Mouse (Mus musculus) ES-CJ7 (cell line): ENCODE results near the gene Pde8b.
A peak's percentile ranks its signal among the peaks of the same experiment; 100 is the strongest.

ENCODE experiments used
- DNase-seq: peaks from one replicate; pipeline ENCODE4 v3.0.0; 2011; ENCODE audit warnings: low read depth, low spot score

Gene Pde8b

DNA sequence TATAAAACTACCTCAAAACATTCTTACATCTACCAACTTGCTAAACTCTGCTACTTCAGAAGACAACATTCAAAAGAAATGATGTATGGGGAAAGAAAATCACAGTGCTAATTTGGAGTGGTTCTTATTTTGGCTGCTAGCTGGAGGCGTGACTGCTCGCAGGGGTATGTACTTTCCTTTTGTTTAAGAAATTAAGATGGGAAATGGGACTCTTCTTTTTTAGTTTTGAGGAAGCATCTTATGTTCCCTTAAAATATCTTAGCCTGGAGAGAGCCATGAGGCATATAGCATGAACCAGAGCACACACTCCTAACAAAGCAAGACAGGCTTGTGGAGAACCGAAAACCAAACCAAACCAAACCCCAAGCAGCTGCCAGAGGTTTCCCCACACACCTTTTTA, 167.5 kb downstream of the Pde8b start:
- no peak for DNase-seq

DNA sequence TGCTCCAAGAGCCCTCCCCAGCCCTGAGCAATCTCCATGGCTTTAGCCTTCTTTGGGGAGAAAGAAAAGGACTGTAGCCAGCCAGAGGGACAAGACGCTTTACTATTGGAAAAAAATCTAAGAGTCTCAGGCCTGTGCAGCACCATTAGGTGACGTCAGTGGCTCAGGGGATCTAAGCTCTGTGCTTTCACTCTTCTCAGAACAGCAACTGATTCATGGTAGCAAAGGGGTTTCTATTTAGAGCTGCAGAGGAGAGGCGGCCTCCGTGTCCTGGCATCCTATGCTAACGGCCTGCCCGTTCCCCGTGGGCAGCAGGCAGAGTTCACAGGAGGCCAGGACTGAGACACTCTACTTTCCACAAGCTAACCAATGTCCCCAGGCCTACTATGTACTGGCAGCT, 169.1 kb downstream of the Pde8b start:
- DNase-seq: no peak

DNA sequence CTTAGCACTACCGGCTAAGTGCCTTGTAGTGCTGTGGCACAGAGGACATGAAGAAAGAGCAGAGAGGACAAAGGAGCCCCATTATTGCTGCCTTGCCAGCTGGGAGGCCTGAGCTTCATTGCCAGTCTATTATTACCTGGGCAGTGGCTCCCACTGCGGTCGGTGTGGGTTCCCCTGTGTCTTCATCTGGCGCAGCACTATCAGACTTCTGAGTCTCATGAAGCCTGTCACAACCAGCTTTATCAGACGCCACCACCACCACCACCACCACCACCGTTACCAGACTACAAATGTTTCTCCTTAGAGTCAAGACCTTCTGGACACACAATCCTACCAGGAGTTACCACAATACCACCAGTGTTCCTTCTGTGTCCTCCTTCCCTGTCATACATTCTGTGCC, 171.6 kb downstream of the Pde8b start:
- DNase-seq: no peak

DNA sequence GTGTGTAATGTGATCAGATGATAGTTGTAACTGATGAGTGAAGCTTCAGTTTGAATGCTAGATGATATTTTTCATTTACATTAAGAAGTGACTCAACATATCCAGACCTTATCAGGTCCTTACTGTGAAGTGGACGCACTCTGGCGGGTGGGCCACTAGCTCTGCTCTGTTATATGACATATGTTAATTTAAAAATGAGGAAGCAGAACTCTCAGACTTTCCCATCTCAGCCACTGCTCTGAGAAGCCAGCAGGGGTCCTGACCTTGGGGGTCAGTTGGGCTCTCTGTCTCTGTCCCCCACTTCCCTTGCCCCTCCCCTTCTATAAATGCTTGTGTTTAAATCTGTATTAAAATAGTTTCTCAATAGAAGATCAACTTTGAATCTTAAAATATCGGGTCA, 172.4 kb downstream of the Pde8b start:
- DNase-seq: no peak

DNA sequence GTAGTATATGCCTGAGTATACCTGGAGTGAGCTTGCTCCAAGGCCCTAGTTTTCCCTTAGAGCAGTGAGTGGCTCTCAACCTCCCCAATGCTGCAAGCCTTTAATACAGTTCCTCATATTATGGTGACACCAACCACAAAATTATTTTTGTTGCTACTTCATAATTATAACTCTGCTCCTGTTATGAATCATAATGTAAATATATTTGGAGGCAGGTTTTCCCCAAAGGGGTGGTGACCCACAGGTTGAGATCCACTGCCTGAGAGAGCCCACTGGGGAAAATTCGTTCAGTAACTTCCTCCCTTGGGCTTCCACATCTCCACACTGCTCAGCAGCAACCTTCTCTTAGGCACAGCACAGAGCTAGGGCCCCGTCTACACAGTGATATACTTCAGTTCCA, 174.0 kb downstream of the Pde8b start:
- DNase-seq: no peak

DNA sequence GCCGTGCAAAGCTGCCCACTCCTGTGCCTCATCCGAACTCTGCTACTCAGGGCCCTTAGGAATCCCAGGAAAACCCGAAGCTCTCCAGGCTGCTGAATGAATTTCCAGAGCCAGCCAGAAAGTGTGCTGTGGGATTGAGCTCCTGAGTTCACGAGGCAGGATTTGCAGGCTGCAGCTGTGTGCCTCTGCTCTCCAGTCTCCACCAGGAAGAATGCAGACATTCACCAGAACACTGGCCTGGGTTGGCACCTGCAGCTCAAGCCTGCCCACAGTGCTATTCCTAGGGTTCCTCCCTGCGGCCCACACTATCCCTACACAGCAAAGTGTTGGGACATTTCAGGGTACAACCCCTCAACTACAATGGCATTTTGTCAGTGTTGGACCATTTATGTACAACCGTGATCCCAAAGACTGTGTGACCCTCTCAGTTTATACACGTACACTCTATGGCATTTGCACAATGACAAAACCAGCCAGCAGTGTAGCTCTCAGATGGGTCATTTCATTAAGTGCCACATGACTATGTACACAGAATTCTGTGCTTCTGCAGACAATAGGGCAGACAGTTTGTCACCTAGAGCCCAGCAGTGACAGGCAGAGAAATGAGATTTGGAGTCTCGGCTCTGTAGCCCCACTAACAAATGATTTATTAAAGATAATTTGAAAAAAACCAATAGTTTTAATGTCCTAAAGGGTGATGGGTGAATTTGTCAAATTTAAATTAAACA, 176.5 kb downstream of the Pde8b start:
- DNase-seq: no peak

DNA sequence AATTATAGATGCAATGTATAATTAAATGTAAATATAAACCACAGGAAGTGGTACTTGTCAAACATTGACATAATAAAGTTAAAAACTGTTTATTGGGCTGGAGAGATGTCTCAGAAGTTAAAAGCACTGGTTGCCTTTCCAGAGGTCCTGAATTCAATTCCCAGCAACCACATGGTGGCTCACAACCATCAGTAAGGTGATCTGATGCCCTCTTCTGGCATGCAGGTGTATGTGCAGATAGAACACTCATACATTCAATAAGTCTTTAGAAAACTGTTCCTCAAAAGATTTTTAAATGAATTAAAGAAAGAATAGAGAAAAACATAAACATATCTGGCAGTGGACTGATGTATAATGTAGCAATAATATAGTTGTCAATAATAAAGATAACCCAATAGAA, 179.9 kb downstream of the Pde8b start:
- peak; percentile 39 for DNase-seq

DNA sequence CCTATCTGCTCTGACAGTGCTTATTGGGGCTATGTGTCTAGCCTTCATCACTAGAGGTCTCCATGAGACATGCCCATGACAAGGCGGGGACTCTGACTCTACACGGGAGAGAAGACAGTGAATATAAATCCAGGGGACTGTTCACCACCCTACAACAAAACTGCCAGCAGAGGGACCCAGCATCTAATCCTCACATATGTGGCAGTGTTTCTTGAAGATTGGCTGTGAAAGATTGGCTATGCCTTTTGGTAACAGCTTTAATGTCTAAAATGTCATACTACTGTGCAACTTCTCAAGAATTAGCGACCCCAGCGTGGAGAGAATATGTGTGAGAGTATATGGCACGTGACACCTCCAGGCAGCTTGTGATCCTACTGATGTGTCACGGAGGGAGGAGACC, 182.3 kb downstream of the Pde8b start:
- DNase-seq: peak; percentile 49

DNA sequence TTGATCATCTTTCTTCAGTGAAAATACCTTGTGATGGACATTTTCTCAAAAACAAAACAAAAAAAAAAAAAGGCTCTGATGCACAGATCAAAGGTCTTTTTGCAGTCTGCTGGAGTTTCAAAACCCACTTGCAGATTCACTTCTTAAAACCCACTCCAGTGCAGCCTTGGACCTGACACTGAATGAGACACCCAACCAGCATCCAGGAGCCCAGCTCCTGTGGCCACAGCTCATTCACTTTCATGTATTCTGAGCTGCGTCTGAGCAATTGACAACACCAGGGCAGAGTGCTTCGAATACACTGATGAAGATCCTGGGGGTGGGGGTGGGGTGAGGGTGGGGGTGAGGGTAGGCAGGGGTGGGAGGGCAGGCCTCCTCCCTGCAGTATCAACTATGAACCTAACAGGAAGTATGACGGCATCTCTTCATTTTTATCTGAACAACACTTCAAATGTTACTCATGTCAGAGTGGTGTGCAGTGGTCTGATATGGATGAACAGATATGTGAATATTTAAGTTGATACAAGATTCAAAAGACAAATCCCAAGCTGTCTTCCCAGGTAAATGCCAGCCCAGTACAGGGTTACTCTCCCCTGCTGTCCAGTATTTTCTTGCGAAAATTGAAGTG, 186.6 kb downstream of the Pde8b start:
- no peak for DNase-seq

DNA sequence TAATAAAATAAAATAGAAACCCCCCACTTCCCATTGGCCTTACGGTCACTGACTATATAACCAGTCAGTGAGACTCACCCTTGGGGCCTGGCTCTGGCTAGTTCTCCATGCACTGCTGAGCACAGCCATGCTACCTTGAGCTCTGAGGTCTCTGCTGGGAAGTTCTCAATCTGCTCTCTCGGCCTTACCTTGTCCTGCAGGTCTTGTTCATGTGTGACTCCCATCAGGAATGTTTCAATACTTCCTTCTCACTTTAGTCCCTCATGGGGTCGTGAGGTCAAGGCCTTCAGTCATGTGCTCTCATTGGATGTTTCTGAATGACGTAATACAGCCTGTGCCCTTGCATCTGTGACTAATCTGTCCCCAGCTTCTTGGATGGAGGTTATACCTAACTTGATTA, 191.3 kb downstream of the Pde8b start:
- no peak for DNase-seq

DNA sequence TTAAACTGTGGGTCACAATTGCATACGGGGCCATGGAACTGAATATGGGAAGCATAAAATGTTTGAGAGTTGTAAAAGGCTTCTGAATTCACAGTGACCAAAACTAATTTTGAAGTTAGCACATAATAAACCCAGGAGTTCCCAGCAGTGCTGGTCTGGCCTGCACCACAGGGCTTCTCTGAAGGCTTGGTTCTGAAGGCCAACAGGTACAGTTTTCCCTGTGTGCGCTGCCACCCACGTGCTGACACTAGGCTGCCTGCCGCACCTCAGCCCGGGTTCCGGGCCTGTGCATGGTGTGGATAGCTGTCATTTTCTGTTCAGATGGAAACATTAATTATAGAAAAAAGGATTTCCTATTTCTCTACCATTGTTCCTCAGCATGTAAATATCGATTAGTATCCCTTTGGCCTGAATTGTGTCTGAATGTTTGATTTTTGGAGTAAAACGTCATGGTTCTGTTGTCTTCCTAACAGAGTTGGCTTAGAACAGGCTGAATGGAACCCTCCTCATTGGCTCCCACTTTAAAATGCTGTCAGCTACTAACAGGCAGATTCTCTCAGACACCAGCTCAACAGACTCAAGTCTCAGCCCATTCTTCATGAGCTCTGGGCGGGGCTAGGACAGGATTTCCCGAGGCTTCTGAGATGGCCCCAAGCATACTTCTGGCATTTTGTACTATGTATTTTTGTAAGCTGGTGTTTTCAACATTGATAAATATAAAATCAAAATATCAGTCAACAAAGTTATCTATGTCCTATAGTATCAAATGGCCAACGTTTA, 193.4 kb downstream of the Pde8b start:
- no peak for DNase-seq

DNA sequence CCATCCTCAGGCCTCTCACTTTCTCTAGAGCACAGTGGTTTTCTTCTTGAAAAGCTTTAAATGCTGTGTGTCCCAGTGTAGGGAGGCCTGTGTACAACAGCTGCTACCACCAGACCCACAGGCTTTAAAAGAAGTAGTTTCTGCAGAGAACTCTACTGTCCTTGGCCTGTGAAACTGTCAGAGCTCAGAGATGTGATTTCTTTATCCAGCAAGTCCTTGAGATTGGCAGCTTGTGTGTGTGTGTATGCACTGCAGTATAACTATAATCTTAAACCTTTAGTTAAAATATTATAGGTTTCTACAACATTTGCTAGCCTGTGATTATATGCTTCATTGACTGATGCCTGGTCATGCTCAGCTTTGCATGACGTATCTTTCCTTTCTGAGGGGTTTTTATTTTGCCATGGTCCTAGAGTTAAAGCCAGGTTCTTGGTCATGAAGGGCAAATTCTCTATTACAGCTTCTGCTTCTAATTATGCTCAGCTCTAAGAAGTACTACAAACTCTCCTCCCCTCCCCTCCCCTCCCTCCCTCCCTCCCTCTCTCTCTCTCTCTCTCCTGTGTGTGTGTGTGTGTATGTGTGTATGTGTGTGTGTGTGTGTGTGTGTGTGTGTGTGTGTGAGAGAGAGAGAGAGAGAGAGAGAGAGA, 194.3 kb downstream of the Pde8b start:
- DNase-seq: no peak

DNA sequence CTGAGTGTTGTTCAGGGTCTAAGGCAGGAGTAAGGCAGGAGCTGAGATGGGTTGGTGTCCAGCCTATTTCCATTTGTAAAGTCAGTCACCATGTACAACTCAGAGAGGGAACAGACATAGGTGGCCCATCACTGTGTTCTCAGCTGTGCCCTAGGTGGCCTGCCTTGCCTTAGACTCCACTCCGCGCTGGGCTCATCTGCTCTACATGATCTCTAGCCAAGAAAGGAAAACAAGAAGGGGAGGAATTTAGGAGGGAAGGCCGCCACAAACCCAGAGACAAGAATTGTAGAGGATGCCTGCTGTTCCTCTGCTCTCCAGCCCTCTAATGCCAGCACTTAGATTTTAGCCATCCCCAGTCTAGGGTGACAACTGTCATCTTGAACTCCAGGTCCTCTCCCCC, 197.7 kb downstream of the Pde8b start:
- no peak for DNase-seq

DNA sequence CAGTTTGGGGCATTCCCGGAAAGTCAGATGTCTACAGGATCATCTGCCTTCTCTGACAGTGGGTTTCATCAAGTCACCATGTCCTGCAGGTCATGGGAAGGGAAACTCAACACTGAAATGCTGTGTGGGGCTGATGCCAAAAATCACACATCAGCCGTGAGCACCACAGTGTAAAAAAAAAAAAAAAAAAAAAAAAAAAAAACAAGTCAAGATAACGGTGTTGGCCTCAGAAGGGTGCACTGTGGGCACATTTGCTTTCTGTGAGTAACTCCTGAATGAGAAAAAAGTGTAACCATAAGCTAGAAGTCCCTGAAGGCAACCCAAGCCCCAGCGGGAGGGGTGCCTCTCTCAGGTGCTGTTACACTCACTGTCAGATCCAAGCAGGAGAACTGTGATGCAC, 199.7 kb downstream of the Pde8b start:
- DNase-seq: no peak

DNA sequence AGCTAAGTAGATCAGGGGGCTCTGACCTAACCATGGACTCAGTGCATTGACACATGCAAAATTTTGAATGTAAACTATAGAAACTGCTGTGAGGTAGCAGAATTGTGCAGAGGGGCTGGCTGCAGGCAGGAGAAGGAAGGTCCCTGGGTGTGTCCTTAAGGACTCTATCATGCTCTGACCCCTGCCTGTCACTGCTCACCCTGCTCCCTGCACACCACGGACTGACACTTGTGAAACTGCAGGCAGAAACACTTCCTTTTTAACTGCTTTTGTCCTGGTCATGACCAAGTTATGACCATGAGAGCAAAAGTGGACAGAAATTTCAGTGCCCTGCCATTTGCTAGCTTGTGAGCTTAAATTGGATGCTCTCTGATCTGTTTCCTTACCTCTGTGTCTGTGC, 206.0 kb downstream of the Pde8b start:
- no peak for DNase-seq

DNA sequence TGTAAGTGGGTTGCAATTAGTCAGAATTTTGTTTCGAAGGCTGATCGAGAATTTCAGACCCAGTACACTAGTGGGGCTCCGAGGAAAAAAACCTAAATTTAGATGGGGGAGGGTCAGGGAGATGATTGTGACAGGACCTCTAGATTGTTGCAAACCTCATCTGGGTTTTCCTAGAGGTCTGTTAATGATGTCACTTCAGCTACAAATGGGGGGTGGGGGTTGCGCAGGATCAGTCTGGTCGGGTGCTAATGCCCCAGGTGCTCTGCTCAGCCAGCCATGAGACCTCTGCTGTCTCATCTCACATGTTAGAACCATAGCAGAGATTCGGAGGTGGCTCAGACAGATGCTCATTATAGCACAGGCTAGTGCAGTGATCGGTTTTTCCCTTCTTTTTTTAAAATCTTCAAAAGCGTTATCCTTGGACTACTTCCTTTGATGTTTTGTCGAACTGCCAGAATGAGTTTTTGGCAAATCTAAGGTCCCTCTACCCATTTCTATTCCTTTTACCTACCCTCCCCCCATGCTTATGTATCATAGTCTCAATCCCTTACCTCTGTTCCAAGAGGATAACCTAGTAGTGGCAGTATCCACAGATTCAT, 209.9 kb downstream of the Pde8b start:
- DNase-seq: no peak

DNA sequence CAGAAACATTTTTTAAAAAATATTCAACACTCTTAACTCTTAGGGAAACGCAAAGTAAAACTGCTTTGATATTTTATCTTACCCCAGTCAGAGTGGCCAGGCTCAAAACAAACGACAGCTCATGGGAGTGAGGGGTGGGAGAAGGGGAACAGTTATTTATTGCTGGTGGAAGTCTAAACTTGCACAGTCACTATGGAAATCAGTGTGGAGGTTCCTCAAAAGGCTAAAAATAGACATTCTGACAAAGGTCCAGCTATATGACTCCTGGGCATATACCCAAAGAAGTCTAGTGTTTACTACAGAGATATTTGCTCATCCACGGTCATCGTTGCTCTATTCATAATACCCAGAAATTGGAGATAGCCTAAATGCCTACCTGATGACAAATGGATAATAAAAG, 211.9 kb downstream of the Pde8b start:
- DNase-seq: no peak

DNA sequence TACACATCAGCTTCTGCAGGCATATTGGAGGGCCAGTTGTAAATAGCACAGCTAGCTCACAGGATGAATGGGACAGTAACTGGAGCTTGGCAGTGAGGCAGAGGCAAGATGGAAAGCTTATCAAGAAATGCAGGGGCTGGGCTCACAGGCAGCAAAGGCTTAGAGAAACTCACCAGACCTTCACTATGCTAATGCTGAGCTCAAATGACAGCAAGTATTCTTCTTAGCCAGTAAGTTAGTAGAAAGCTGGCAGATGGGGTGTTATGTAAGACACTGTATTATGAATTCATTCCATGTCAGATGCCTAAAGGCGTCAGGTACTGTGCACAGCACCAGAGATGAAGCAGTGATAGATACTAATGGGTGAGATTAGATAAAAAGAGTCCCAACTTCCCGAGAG, 215.4 kb downstream of the Pde8b start:
- no peak for DNase-seq

DNA sequence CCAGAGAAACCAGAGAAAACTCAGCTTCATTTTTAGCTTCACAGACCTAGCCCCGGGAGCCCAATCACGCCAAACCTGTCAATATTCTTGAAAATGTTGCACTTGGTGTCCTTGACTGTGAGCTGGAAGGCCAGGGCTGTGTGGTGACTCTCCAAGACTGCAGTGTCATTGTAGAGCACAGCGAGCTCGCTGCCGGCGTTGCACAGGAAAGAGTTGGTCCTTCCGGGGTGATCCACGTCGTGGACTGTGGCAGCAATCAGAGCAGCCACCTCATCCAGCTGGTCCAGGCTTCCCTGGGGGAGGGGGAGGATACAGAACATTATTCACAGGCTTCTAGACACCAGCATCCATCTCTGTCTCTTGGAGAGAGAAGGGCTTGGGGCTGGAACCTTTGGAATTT, 216.0 kb downstream of the Pde8b start:
- no peak for DNase-seq

DNA sequence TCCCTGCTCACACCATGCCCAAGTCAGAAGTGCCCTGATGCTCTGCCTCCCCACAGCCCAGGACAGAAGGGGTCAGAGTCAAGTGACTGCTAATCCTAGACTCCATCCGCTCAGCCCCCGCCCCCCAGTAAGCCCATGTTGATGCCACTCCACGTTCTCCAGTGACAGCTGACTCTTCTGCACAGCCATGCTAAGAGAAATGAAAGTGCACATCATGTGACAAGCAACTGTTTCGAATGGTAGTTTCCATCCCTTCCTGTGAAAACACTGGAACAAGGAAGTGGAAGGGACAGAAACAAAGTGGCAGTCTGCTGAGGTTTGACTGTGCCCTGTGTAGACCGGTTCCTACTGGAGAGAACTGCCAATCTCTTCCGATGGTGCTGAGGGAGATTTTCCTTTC, 217.2 kb downstream of the Pde8b start:
- DNase-seq: peak; percentile 26

DNA sequence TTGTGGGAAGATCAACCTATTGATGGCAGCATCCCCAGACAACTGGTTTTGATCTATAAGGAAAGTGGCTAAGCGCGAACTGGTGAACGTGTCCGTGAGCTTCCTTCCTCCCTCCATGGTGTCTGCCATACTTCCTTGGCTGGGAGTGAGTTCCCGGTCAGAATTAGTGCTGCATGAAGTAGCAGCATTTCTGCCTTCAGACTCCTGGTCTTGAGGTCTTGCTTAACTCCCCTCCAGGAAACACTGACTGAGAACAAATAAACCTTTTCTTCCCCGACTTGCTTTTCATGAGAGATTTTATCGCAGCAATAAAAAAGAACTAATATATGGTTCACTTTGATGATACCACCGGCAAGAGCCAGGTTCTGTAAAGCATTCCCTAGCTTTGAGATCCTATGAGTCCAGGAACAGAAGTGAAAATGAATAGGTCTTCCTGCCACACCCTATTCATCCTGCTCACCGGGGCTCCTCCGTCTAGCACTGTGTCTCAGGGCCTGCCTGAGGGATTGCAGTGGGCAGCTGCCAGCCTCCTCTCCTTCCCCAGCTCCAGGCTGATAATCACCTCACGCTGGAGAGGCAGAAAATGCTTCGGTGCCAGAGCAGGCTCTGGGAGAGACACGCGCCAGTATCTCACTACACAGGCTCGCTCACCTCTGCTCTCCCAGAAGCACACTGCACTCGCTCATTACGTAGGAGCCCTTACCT, 217.9 kb downstream of the Pde8b start:
- no peak for DNase-seq
